Mouse (Mus musculus): ENCODE results near the gene Nfatc3.

GRCm38 (mm10) chr8:106169934-106170480 is 111.4 kb downstream of the Nfatc3 start:
- TF ChIP-seq MAFK (IDR thresholded peaks at IDR 0.05; ENCODE audit: insufficient read depth, low read depth, low read length) (no peak), ZC3H11A (IDR thresholded peaks at IDR 0.05; ENCODE audit: borderline replicate concordance, low read depth, low read length) (no peak), ZNF384 (IDR thresholded peaks at IDR 0.05; ENCODE audit: low read depth, low read length) (no peak)
